Mouse (Mus musculus): ENCODE data around the gene Gm17545. TPM values are rescaled to one million over a fixed set of nuclear protein-coding genes. Genes with fewer than 3 reads are reported as not detected.
A peak's percentile ranks its signal among the peaks of the same experiment; 100 is the strongest.

Gm17545 gene
- polyA plus RNA-seq, 2 experiments from 2014 or later = not detected

GRCm38 (mm10) chr9:22445123-22445522 lies 9.0 kb upstream of the Gm17545 start:
- ATAC-seq = no peak

DNA sequence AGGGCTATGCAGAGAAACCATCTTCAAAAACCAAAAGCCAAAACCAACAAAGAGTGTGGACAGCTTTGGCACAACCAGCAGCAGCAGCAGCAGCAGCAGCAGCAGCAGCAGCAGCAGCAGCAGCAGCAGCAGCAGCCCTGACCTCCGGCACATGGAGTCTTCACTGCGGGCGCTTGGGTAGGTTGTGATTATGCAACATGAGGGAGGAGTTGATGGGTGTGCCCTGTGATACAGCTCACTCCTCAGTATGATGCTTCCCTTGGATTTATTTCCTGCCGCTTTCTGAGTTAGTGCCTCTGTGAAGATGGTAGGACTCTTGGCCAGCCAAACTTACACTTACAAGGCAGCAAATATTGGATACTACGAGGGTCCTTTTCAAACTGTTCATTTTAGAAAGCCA lies 6.9 kb upstream of the Gm17545 start:
- ATAC-seq = no peak

DNA sequence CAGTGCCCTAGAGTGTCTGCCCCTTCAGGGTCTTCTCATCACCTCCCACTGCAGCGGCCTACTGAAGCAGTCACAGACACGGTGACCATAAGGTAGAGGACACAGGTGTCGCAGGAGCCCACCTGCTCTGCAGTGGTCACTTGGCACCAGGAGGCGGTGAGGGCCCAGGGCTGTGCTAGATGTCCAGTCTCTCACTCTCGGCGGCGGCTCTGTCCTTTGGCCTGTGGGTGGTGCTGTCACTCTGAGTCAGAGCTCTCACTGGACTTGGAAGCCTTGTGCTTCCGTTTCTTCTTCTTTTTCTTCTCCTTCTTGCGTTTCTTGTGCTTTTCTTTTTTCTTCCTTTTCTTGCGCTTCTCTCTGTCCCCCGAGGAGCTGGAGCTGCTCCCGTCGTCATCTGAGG lies 5.7 kb upstream of the Gm17545 start:
- ATAC-seq = no peak

GRCm38 (mm10) chr9:22449209-22449608 lies 4.9 kb upstream of the Gm17545 start:
- no peak for ATAC-seq

GRCm38 (mm10) chr9:22452697-22453096 lies 1.4 kb upstream of the Gm17545 start:
- ATAC-seq = no peak

DNA sequence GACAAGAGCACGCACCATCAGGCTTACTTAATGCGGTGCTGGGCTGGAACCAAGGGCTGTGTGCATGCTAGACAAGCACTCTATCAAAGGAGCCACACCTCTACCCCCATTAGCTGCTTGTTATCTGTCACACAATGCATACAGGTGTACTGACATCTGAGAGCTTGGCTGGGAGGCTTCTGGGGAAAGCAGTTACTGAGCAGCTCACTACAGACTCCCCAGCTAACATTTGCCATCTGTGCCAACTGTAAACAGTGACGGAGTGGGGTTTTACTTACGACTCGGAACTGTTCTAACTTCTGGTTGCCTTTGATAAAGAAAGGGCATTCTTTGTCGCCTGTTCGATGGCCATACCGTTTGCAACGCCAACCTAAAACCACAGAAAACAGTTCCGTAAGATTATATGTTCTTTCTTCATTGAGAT lies 577 bp upstream of the Gm17545 start:
- ATAC-seq = no peak

GRCm38 (mm10) chr9:22455041-22455440 lies 951 bp downstream of the Gm17545 start:
- no peak for ATAC-seq

DNA sequence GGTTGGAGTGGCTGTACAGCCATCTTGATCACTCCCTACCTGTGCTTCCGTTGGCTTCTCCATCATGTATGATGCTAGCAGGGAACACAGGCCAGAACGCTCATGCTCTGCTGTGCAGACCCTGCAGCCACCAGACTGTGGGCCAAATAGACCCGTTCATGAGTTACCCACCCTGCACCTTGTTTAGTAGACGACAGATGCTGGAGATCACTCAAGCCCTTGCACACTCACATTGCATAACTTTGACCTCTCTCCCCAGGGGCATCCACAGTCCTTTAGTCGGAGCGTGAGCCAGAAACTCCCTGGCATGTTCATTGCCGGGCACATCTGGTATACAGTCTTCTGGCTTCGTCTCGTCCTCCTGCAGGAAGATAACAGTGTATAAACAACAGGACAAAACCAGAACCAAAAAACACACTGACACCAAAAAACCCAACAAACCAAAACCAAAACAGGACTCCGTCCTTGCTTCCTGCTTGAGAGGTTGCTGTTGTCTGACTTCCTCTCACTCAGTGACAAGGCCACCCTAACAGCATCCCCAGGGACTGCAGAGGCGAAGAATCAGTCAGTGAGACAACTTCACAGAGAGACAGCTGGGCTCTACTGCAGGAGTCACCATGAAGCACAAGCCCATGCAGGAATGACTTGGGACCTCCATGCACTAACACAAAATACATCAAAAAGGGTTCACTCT lies 3.2 kb downstream of the Gm17545 start:
- ATAC-seq = no peak

DNA sequence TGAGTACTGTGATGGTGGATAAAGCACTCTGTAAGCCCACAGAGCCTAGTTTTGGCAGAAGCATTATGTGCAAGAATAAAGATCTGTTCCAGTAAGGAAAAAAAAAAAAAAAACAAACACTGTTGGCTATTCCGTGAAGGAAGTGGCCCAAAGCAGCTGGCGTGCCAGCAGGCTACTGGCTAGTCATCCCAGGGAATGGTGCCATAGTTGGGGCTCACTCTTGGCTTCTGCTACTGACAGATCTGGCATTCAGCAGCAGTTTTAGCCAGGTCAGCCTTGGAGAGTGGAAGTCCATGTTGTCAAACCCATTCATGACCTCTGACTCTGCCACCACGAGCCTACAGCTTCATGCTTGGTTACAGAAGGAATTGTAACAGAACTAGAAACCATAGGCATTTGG lies 7.9 kb downstream of the Gm17545 start:
- no peak for ATAC-seq

GRCm38 (mm10) chr9:22466212-22466611 lies 12.1 kb downstream of the Gm17545 start:
- ATAC-seq = no peak

GRCm38 (mm10) chr9:22467371-22468169 lies 13.5 kb downstream of the Gm17545 start:
- peak; percentile 52 for ATAC-seq

GRCm38 (mm10) chr9:22468170-22468898 lies 14.2 kb downstream of the Gm17545 start:
- ATAC-seq = peak; percentile 80

DNA sequence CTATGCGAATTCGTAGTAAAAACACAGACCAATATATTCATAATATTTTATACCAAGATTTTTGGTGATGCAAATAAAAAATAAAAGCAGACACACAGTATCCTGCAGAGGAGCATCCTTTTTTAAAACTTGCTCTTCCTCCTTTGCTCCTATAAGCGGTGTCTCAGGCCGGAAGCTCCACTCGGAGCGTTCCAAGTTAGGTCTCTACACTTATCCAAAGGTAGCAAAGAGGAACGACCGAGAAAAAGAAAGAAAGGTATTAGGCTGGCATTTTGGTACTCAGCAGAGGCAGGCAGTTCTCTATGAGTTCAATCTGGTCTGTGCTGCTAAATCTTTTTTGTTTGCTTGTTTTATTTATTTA lies 14.8 kb downstream of the Gm17545 start:
- no peak for ATAC-seq

- no peak for ATAC-seq
These were observed 15.6 kb downstream of the Gm17545 start, which contains the start of gene Rp9 for GRCm38 (mm10) chr9:22469643-22470042. Rp9 (minus strand) TSS chr9:22469743.

- peak; percentile 98 for ATAC-seq
These were observed 21.4 kb downstream of the Gm17545 start, which contains the start of gene Bbs9 for GRCm38 (mm10) chr9:22475424-22475868. Bbs9 (plus strand) TSS chr9:22475715.

- ATAC-seq = no peak
These were observed 22.2 kb downstream of the Gm17545 start for GRCm38 (mm10) chr9:22476265-22476664.

GRCm38 (mm10) chr9:22478946-22479345 lies 24.9 kb downstream of the Gm17545 start:
- ATAC-seq = no peak

DNA sequence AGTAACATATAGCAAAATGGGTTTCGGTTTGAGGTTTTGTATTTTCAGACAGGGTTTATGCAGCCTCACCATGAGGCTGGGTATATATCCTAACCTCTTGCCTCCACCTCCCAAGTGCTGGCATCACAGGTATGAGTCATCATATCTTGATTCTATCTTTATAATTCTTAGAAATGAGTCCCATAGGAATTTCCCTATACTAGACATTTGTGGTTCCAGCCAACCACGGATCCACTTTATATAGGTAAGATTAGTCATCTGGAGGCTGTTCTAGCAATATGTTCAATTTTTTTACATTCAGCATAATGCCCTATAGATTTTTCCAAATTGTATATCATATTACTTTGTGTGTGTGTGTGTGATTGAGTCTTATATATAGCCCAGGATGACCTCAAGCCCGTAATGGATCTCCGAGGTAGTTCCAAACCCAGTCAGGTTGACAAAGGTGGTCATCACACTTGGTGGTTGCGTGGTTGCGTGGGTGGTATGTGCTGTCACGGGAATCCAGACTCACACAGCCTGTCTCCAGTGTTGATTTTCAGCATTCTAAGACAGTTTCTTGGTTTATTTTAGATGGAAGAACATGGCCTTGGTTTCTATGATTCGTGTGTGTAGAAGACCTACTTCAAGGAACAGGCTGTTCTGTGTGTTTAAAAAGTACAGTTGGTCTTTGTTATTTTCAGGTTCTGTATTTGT lies 29.9 kb downstream of the Gm17545 start:
- no peak for ATAC-seq

DNA sequence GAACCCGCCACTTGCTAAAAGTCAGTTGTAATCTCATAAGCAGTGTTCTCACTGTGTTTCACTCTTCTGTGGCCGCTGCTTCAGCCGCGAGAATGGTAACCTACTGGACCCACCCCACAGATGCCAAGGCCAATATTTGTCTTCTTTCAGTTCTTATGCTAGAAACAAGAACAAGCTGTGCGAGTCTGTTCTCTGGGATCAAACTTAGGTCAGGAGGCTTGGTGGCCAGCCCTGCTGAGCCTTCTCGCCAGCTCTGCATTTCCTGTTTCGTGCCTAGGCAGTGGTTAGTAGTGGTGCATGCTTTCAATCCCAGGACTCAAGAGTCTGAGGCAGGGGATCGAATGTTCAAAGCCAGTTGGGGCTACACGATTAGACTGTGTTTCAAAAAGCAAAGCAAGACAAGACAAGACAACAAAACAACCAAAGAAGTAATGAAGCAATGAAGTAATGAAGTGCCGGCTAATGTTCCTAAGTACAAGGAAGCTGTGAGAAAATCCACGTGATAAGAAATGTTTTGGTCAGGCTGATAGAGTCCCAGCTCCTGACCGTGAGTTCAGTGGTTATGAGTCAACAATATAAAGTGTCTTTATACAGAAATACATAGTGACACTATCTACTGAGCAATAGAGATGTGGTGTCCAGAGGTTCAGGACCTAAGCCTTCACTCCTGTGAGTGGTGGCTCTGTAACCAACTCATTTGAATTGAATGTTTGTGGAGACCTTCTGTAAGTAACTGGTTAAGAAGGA lies 30.6 kb downstream of the Gm17545 start:
- no peak for ATAC-seq

DNA sequence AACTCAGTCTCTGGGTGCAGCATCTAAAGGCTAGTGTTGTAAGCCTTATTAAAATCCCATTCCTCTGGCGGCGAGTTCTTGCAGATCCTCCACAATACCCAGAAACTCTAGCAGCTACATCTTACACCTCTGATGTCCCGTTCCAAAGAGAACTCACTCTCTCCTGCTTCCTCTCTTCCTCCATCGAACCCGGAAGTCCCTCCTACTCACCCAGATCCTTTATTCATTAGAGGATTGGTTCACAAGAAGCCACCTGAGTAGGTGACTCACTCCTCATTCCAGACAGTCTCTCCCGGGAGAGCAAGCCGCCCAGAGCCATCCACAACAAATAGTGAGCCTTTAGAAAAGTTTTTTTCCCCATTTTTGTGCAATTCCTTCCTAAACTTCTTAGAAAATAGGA lies 32.1 kb downstream of the Gm17545 start:
- no peak for ATAC-seq

- no peak for ATAC-seq
These were observed 34.9 kb downstream of the Gm17545 start for GRCm38 (mm10) chr9:22488963-22489362.

Data from CD4-positive, CD25-positive, alpha-beta regulatory T cell, adult 4 months (primary cell).